Mouse (Mus musculus): ENCODE measurements around the gene Runx1. TPM values are rescaled to one million over a fixed set of nuclear protein-coding genes. Genes with fewer than 3 reads are reported as not detected.

Runx1 gene
- polyA plus RNA-seq (2014; fragmentation: Nextera tagmentation; extraction: Ambion mirVana), result 4.2 and 4.3 TPM in 2 replicates

DNA sequence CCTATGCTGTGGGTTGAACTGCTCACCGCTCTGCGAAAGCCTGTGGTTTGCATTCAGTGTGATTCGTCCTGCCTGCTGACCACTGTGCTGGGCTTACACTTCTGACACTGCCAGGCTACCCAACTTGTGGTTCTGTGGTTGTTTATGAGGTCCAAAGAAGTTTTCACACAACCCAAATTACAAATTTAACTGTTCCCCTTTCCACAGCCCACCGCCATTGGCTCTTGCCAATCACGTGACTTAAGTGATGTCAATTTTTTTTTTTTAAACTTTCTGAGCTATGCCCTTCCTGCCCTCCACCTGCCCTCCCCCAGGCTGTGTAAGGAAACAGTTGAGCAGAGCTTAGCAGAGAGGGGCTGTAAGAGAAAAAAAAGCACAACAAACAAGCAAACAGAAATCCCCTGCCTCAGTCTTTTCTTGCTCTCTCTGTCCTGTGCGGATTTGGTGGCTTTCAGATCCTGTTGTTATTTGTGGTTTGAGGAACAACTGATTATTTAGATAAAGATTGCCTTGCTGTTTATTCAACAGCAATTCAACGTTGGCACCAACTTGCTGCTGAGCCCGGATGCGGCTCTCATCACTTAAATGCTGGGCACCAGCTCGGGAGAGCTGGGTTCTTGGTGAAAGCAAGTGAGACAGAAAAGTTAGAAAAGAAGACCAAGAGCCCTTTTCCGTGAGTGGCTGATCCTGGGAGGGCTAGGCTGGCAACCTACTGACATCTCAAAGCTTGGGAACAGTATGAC lies at the start of gene Runx1:
Gene Runx1, minus strand, starts transcription at position 242 of the 743 bp plus-strand sequence.
- Histone ChIP-seq H3K36me3 (replicated peaks; ENCODE audit: control insufficient read depth, insufficient read depth, low read depth, low read length) (no peaks in the 10 kb centered on the region), H3K27me3 (ENCODE audit: control insufficient read depth, insufficient read depth, low read length) (no peaks in the 10 kb centered on the region), H3K9me3 (replicated peaks; ENCODE audit: control insufficient read depth, low read length) (no peaks in the 10 kb centered on the region), H3K4me2 (ENCODE audit: low read depth, low read length) (no peak within 1 kb of the TSS), H3K4me1 (ENCODE audit: control insufficient read depth, insufficient read depth, low read length) (no peaks in the 10 kb centered on the region; the same call in 1 of the 2 replicates), H3K27ac (replicated peaks; ENCODE audit: low read depth, low read length) (no peak within 1 kb of the TSS), H3K4me3 (ENCODE audit: low read depth, low read length) (no peak within 1 kb of the TSS), H3K9ac (replicated peaks; ENCODE audit: low read length) (no peak within 1 kb of the TSS)
- 88% methylated on average over 11 of the region's 11 CpGs for WGBS
- ATAC-seq (replicated peaks; ENCODE audit: insufficient number of reproducible peaks, low FRiP score, low TSS enrichment, low read depth), result no peak
- no peak for DNase-seq (ENCODE audit: low spot score)

DNA sequence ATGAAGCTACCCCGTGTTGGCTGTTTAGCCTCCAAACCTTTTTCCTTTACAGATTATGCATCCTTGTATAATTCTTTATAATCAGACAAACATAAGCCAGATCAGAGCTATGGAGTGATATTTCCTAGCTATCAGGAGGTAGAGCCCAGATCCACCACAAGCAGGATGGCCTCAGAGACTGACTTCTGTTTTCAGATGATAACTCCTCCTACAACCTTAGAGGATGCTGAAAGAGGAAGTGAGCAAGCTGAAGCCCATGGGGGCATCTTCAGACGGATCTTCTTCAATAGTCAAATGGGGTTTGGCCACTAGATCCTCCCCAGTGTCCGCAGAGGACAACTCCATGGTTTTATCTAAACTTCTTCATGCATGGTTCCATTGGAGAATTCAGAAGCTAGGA lies 48.1 kb upstream of the Runx1 start:
- H3K9me3 ChIP-seq (replicated peaks; ENCODE audit: control insufficient read depth, low read length), result no peaks in the 10 kb centered on the region
- H3K4me1 ChIP-seq (ENCODE audit: control insufficient read depth, insufficient read depth, low read length), result no peaks in the 10 kb centered on the region
- H3K27ac ChIP-seq (replicated peaks; ENCODE audit: low read depth, low read length), result no peak overlapping the region
- no peaks in the 10 kb centered on the region for H3K27me3 ChIP-seq (ENCODE audit: control insufficient read depth, insufficient read depth, low read length)
- no peak overlapping the region for H3K4me2 ChIP-seq (ENCODE audit: low read depth, low read length)
- no peak for DNase-seq (ENCODE audit: low spot score)
- ATAC-seq (replicated peaks; ENCODE audit: insufficient number of reproducible peaks, low FRiP score, low TSS enrichment, low read depth), result no peak
- no peak overlapping the region for H3K4me3 ChIP-seq (ENCODE audit: low read depth, low read length)
- H3K9ac ChIP-seq (replicated peaks; ENCODE audit: low read length), result no peak overlapping the region
- H3K36me3 ChIP-seq (replicated peaks; ENCODE audit: control insufficient read depth, insufficient read depth, low read depth, low read length), result no peaks in the 10 kb centered on the region
- WGBS, result 88% methylated on average over 3 of the region's 3 CpGs

DNA sequence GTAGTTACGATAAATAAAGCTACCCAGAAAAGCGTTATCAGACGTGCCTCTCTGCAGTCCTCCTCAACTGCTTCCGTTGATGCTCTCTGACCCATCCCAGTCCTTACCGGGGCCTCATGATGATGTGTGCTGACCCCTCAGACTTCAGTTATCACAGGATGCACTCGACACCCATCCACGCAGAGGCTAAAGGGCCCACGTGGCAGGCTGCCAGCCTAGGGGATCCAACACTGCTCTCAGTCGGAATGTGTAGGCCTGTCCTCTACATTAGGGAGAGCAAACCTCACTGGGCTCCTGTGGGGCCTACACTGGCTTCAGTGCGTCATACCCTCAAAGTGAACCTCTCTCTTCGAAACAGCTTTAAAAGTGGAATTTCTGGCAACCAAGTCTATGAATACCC lies 45.8 kb upstream of the Runx1 start:
- DNase-seq (ENCODE audit: low spot score) (no peak), ATAC-seq (replicated peaks; ENCODE audit: insufficient number of reproducible peaks, low FRiP score, low TSS enrichment, low read depth) (no peak)
- WGBS, result 90% methylated on average over 11 of the region's 11 CpGs
- Histone ChIP-seq H3K36me3 (replicated peaks; ENCODE audit: control insufficient read depth, insufficient read depth, low read depth, low read length) (no peaks in the 10 kb centered on the region), H3K4me2 (ENCODE audit: low read depth, low read length) (no peak overlapping the region), H3K27ac (replicated peaks; ENCODE audit: low read depth, low read length) (no peak overlapping the region), H3K4me1 (ENCODE audit: control insufficient read depth, insufficient read depth, low read length) (no peaks in the 10 kb centered on the region), H3K9ac (replicated peaks; ENCODE audit: low read length) (no peak overlapping the region), H3K4me3 (ENCODE audit: low read depth, low read length) (no peak overlapping the region), H3K27me3 (ENCODE audit: control insufficient read depth, insufficient read depth, low read length) (no peaks in the 10 kb centered on the region), H3K9me3 (replicated peaks; ENCODE audit: control insufficient read depth, low read length) (no peaks in the 10 kb centered on the region)

DNA sequence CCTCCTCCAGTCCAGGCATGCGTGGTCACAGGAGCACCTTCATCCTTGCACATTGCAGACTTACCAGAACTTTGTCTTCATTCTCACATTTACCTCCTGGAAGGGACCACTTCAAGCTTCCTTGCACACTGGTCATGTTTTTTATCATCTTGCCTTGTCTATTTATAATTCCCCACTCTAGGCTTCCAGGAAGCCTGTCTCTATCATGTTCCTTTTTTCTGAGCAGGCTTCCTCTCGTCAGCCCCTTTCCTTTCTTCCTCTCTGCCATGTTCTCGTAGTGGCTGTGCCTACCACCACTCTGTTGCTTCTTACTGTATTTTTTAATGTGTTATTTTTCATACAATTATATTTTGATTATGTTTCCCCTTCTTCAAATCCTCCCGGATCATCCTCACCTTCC lies 42.6 kb upstream of the Runx1 start:
- 89% methylated on average over 4 of the region's 4 CpGs for WGBS
- no peaks in the 10 kb centered on the region for H3K36me3 ChIP-seq (replicated peaks; ENCODE audit: control insufficient read depth, insufficient read depth, low read depth, low read length)
- H3K27me3 ChIP-seq (ENCODE audit: control insufficient read depth, insufficient read depth, low read length), result no peaks in the 10 kb centered on the region
- no peak overlapping the region for H3K27ac ChIP-seq (replicated peaks; ENCODE audit: low read depth, low read length)
- no peak overlapping the region for H3K4me2 ChIP-seq (ENCODE audit: low read depth, low read length)
- H3K4me1 ChIP-seq (ENCODE audit: control insufficient read depth, insufficient read depth, low read length), result no peaks in the 10 kb centered on the region
- DNase-seq (ENCODE audit: low spot score) (no peak), ATAC-seq (replicated peaks; ENCODE audit: insufficient number of reproducible peaks, low FRiP score, low TSS enrichment, low read depth) (no peak)
- no peak overlapping the region for H3K9ac ChIP-seq (replicated peaks; ENCODE audit: low read length)
- H3K4me3 ChIP-seq (ENCODE audit: low read depth, low read length), result no peak overlapping the region
- H3K9me3 ChIP-seq (replicated peaks; ENCODE audit: control insufficient read depth, low read length), result no peaks in the 10 kb centered on the region

DNA sequence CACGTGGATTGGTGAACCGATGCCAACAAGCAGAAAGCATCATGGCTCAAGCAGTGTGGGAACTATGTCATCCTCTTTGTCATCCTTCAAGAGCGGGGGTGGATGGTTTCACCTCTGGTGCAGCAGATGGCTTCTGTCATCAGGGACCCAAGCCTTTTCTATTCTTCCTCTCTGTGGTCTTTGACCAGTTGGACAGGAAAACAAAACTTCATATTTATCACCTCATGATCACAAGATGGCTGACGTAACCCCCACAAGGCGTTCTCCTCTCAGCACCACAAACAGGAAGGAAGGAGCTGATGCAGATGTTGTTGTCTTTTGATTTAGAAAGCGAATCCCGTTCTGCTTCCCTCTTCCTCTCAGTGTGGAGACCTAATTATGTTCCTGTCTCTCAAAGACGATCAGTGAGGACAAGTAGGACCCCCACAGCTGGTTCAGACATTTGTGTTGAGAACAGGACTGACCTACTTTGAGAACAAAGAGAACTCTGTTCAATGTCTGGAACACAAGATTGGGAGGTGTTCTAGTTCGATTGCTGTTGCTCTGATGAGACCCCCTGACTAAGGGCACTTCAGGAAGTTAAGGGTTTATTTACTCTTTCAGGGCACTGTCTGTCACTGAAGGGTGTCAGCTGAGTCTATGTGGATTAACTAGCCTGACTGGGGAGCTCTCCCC lies 41.4 kb upstream of the Runx1 start:
- no peaks in the 10 kb centered on the region for H3K27me3 ChIP-seq (ENCODE audit: control insufficient read depth, insufficient read depth, low read length)

DNA sequence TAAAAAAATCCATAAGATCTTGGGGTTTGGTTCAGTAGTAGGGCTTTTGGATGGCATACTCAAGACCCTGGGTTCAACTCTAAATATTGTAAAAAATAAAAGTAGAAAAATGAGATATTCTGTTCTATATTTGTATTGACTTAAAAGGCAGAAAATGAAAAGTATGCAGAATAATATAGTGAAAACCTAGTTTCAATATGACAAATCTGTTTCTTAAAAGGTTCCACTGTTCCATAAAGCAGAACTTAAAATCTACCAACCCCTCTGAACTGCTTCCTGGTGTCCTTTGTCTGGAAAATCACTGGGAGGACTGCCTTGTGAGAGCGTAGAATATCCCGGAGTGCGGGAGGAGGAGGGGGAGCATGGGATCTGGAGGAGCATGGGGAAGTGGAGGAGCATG lies 39.4 kb upstream of the Runx1 start:
- ATAC-seq (replicated peaks; ENCODE audit: insufficient number of reproducible peaks, low FRiP score, low TSS enrichment, low read depth) (no peak), DNase-seq (ENCODE audit: low spot score) (no peak)
- no peak overlapping the region for H3K4me3 ChIP-seq (ENCODE audit: low read depth, low read length)
- no peaks in the 10 kb centered on the region for H3K27me3 ChIP-seq (ENCODE audit: control insufficient read depth, insufficient read depth, low read length)
- no peaks in the 10 kb centered on the region for H3K36me3 ChIP-seq (replicated peaks; ENCODE audit: control insufficient read depth, insufficient read depth, low read depth, low read length)
- WGBS, result 89% methylated on average over 3 of the region's 3 CpGs
- no peak overlapping the region for H3K9ac ChIP-seq (replicated peaks; ENCODE audit: low read length)
- H3K9me3 ChIP-seq (replicated peaks; ENCODE audit: control insufficient read depth, low read length), result no peaks in the 10 kb centered on the region
- H3K4me2 ChIP-seq (ENCODE audit: low read depth, low read length), result no peak overlapping the region
- H3K4me1 ChIP-seq (ENCODE audit: control insufficient read depth, insufficient read depth, low read length), result no peaks in the 10 kb centered on the region
- H3K27ac ChIP-seq (replicated peaks; ENCODE audit: low read depth, low read length), result no peak overlapping the region

More for the DNA sequence above, 41.4 kb upstream of the Runx1 start:
- no peaks in the 10 kb centered on the region for H3K9me3 ChIP-seq (replicated peaks; ENCODE audit: control insufficient read depth, low read length)
- ATAC-seq (replicated peaks; ENCODE audit: insufficient number of reproducible peaks, low FRiP score, low TSS enrichment, low read depth) (no peak), DNase-seq (ENCODE audit: low spot score) (no peak)
- no peak overlapping the region for H3K4me3 ChIP-seq (ENCODE audit: low read depth, low read length)
- H3K4me2 ChIP-seq (ENCODE audit: low read depth, low read length), result no peak overlapping the region
- H3K36me3 ChIP-seq (replicated peaks; ENCODE audit: control insufficient read depth, insufficient read depth, low read depth, low read length), result no peaks in the 10 kb centered on the region
- no peaks in the 10 kb centered on the region for H3K4me1 ChIP-seq (ENCODE audit: control insufficient read depth, insufficient read depth, low read length)
- 65% methylated on average over 9 of the region's 9 CpGs for WGBS
- no peak overlapping the region for H3K27ac ChIP-seq (replicated peaks; ENCODE audit: low read depth, low read length)
- no peak overlapping the region for H3K9ac ChIP-seq (replicated peaks; ENCODE audit: low read length)

DNA sequence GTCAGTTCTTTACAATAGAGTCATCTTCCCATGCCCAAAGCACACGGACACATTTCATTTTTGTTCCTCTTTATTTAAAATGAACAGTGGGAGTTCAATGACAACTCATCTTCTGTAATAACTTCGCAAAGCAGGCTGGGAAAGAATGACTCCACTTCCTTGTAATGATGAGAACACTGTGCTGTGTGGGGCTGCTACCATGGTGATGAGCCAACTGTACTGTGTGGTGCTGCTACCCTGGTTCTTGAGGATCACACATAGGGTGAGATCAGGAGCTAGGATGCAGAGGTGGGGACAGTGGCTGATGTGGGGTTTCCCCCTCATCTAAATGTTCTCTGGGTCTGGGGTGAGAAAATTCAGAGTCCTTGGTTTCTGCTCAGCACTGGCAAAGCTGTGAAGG lies 38.2 kb upstream of the Runx1 start:
- Histone ChIP-seq H3K27me3 (ENCODE audit: control insufficient read depth, insufficient read depth, low read length) (no peaks in the 10 kb centered on the region), H3K9ac (replicated peaks; ENCODE audit: low read length) (no peak overlapping the region), H3K4me3 (ENCODE audit: low read depth, low read length) (no peak overlapping the region), H3K36me3 (replicated peaks; ENCODE audit: control insufficient read depth, insufficient read depth, low read depth, low read length) (no peaks in the 10 kb centered on the region), H3K4me1 (ENCODE audit: control insufficient read depth, insufficient read depth, low read length) (no peaks in the 10 kb centered on the region), H3K4me2 (ENCODE audit: low read depth, low read length) (no peak overlapping the region), H3K27ac (replicated peaks; ENCODE audit: low read depth, low read length) (no peak overlapping the region), H3K9me3 (replicated peaks; ENCODE audit: control insufficient read depth, low read length) (no peaks in the 10 kb centered on the region)
- DNase-seq (ENCODE audit: low spot score) (no peak), ATAC-seq (replicated peaks; ENCODE audit: insufficient number of reproducible peaks, low FRiP score, low TSS enrichment, low read depth) (no peak)
- WGBS, result 84% methylated on average over 2 of the region's 2 CpGs

DNA sequence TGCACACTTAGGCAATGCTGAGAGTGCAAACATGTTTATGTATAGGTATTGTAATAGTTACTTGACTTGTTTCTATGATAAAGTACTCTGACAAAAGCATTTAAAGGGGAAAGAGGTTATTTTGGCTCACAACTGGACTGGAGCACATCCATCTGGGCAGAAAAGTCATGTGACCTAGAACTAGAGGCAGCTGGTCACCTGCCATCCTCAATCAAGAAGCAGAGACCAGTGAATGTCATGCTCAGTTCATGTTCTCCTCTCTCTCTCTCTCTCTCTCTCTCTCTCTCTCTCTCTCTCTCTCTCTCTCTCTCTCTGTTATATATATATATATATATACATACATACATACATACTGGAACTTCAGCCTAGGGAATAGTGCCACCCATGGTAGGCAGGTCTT lies 37.2 kb upstream of the Runx1 start:
- H3K27ac ChIP-seq (replicated peaks; ENCODE audit: low read depth, low read length), result no peak overlapping the region
- no peaks in the 10 kb centered on the region for H3K36me3 ChIP-seq (replicated peaks; ENCODE audit: control insufficient read depth, insufficient read depth, low read depth, low read length)
- no peaks in the 10 kb centered on the region for H3K27me3 ChIP-seq (ENCODE audit: control insufficient read depth, insufficient read depth, low read length)
- H3K9me3 ChIP-seq (replicated peaks; ENCODE audit: control insufficient read depth, low read length), result no peaks in the 10 kb centered on the region
- DNase-seq (ENCODE audit: low spot score) (no peak), ATAC-seq (replicated peaks; ENCODE audit: insufficient number of reproducible peaks, low FRiP score, low TSS enrichment, low read depth) (no peak)
- no peak overlapping the region for H3K4me3 ChIP-seq (ENCODE audit: low read depth, low read length)
- H3K9ac ChIP-seq (replicated peaks; ENCODE audit: low read length), result no peak overlapping the region
- no peak overlapping the region for H3K4me2 ChIP-seq (ENCODE audit: low read depth, low read length)
- H3K4me1 ChIP-seq (ENCODE audit: control insufficient read depth, insufficient read depth, low read length), result no peaks in the 10 kb centered on the region
